Mouse (Mus musculus) E14TG2a.4 (cell line): ENCODE measurements around the gene Gm49450.

Experiments
- CTCF ChIP-seq: conservative IDR thresholded peaks from 2 replicates; pipeline ENCODE4 v1.5.1; 2014; ENCODE audit warnings: low read length
- NANOG ChIP-seq: IDR thresholded peaks from 2 replicates; pipeline ENCODE4 v1.6.1; 2014; ENCODE audit warnings: borderline replicate concordance, low read length, mixed read lengths
- POU5F1 ChIP-seq: IDR thresholded peaks from 2 replicates; pipeline ENCODE4 v1.6.1; 2014; ENCODE audit warnings: low read length, borderline replicate concordance

GRCm38 (mm10) chr15:98933833-98934216 lies 19.5 kb downstream of the Gm49450 start:
- no peak for TF ChIP-seq CTCF
- TF ChIP-seq POU5F1, result no peak
- TF ChIP-seq NANOG, result no peak
